Mouse (Mus musculus): ENCODE results near the gene Slbp. TPM values are rescaled to one million over a fixed set of nuclear protein-coding genes. Genes with fewer than 3 reads are reported as not detected.

Gene Slbp
- polyA plus RNA-seq, 1 experiment from 2014 or later = 223 TPM

GRCm38 (mm10) chr5:33611795-33612194 is 40.6 kb downstream of the Slbp start:
- H3K27me3 ChIP-seq (ENCODE audit: control insufficient read depth, insufficient read depth, low read length) = no peaks in the 10 kb centered on the region
- H3K27ac ChIP-seq (ENCODE audit: low read length) = no peak overlapping the region
- no peaks in the 10 kb centered on the region for H3K4me1 ChIP-seq (ENCODE audit: control insufficient read depth, insufficient read depth, low read length)
- H3K4me2 ChIP-seq (replicated peaks; ENCODE audit: low read depth, low read length) = no peak overlapping the region
- H3K9ac ChIP-seq (replicated peaks; ENCODE audit: low read depth, low read length) = no peak overlapping the region
- no peak overlapping the region for H3K4me3 ChIP-seq (ENCODE audit: low read depth, low read length)
- ATAC-seq (ENCODE audit: insufficient number of reproducible peaks, insufficient read depth, low FRiP score, low read depth) = no peak
- H3K36me3 ChIP-seq (ENCODE audit: control insufficient read depth, insufficient read depth, low read length) = peaks cover 40% of the 10 kb centered on the region
- H3K9me3 ChIP-seq (ENCODE audit: control insufficient read depth, low read depth, low read length) = no peaks in the 10 kb centered on the region
- WGBS = 93% methylated on average over 1 of the region's 1 CpGs

- peaks cover 41% of the 10 kb centered on the region for H3K36me3 ChIP-seq (ENCODE audit: control insufficient read depth, insufficient read depth, low read length)
These were observed 43.1 kb downstream of the Slbp start for GRCm38 (mm10) chr5:33609226-33609625.

GRCm38 (mm10) chr5:33607434-33607833 is 44.9 kb downstream of the Slbp start:
- ATAC-seq (ENCODE audit: insufficient number of reproducible peaks, insufficient read depth, low FRiP score, low read depth) = no peak
- no peak overlapping the region for H3K27ac ChIP-seq (ENCODE audit: low read length)
- no peak overlapping the region for H3K4me2 ChIP-seq (replicated peaks; ENCODE audit: low read depth, low read length)
- no peaks in the 10 kb centered on the region for H3K4me1 ChIP-seq (ENCODE audit: control insufficient read depth, insufficient read depth, low read length)
- no peak overlapping the region for H3K9ac ChIP-seq (replicated peaks; ENCODE audit: low read depth, low read length)
- no peak overlapping the region for H3K4me3 ChIP-seq (ENCODE audit: low read depth, low read length)
- H3K36me3 ChIP-seq (ENCODE audit: control insufficient read depth, insufficient read depth, low read length) = peaks cover 44% of the 10 kb centered on the region
- whole genome bisulfite sequencing = 94% methylated on average over 15 of the region's 15 CpGs
- no peaks in the 10 kb centered on the region for H3K9me3 ChIP-seq (ENCODE audit: control insufficient read depth, low read depth, low read length)
- no peaks in the 10 kb centered on the region for H3K27me3 ChIP-seq (ENCODE audit: control insufficient read depth, insufficient read depth, low read length)

More at GRCm38 (mm10) chr5:33609226-33609625, 43.1 kb downstream of the Slbp start:
- Histone ChIP-seq H3K4me3 (ENCODE audit: low read depth, low read length) (no peak overlapping the region), H3K9ac (replicated peaks; ENCODE audit: low read depth, low read length) (no peak overlapping the region), H3K4me2 (replicated peaks; ENCODE audit: low read depth, low read length) (no peak overlapping the region), H3K27ac (ENCODE audit: low read length) (no peak overlapping the region), H3K27me3 (ENCODE audit: control insufficient read depth, insufficient read depth, low read length) (no peaks in the 10 kb centered on the region), H3K4me1 (ENCODE audit: control insufficient read depth, insufficient read depth, low read length) (no peaks in the 10 kb centered on the region), H3K9me3 (ENCODE audit: control insufficient read depth, low read depth, low read length) (no peaks in the 10 kb centered on the region)
- no peak for ATAC-seq (ENCODE audit: insufficient number of reproducible peaks, insufficient read depth, low FRiP score, low read depth)
- WGBS = 68% methylated on average over 1 of the region's 1 CpGs

GRCm38 (mm10) chr5:33606631-33607030 is 45.7 kb downstream of the Slbp start:
- Histone ChIP-seq H3K4me1 (ENCODE audit: control insufficient read depth, insufficient read depth, low read length) (no peaks in the 10 kb centered on the region), H3K27me3 (ENCODE audit: control insufficient read depth, insufficient read depth, low read length) (no peaks in the 10 kb centered on the region), H3K4me2 (replicated peaks; ENCODE audit: low read depth, low read length) (no peak overlapping the region), H3K9me3 (ENCODE audit: control insufficient read depth, low read depth, low read length) (no peaks in the 10 kb centered on the region), H3K27ac (ENCODE audit: low read length) (no peak overlapping the region), H3K4me3 (ENCODE audit: low read depth, low read length) (no peak overlapping the region), H3K36me3 (ENCODE audit: control insufficient read depth, insufficient read depth, low read length) (peaks cover 44% of the 10 kb centered on the region), H3K9ac (replicated peaks; ENCODE audit: low read depth, low read length) (no peak overlapping the region)
- no peak for ATAC-seq (ENCODE audit: insufficient number of reproducible peaks, insufficient read depth, low FRiP score, low read depth)
- WGBS = 75% methylated on average over 7 of the region's 7 CpGs

DNA sequence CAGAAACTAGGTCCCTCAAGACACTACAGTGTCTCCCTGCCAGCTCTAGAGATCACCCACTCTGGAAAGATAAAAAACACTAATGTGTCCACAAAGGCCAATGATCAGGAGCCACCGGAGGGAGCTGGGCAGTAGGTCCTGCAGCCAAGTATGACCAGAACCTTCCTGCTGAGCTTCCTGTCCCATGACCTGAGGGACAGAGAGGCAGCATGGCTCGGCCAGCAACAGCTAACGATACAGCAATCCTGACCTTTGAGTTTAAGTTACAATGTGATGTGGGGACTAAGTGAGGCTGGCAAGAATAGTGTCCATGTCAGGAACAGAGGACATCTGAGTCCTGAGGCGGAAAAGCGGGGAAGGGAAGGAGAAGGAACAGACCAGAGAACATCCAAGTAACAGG is 47.1 kb downstream of the Slbp start:
- no peak for ATAC-seq (ENCODE audit: insufficient number of reproducible peaks, insufficient read depth, low FRiP score, low read depth)
- 85% methylated on average over 5 of the region's 5 CpGs for WGBS
- no peaks in the 10 kb centered on the region for H3K9me3 ChIP-seq (ENCODE audit: control insufficient read depth, low read depth, low read length)
- no peak overlapping the region for H3K4me3 ChIP-seq (ENCODE audit: low read depth, low read length)
- H3K4me2 ChIP-seq (replicated peaks; ENCODE audit: low read depth, low read length) = no peak overlapping the region
- no peaks in the 10 kb centered on the region for H3K27me3 ChIP-seq (ENCODE audit: control insufficient read depth, insufficient read depth, low read length)
- no peak overlapping the region for H3K9ac ChIP-seq (replicated peaks; ENCODE audit: low read depth, low read length)
- H3K4me1 ChIP-seq (ENCODE audit: control insufficient read depth, insufficient read depth, low read length) = no peaks in the 10 kb centered on the region
- H3K27ac ChIP-seq (ENCODE audit: low read length) = no peak overlapping the region
- H3K36me3 ChIP-seq (ENCODE audit: control insufficient read depth, insufficient read depth, low read length) = peaks cover 45% of the 10 kb centered on the region

GRCm38 (mm10) chr5:33593620-33594019 is 58.8 kb downstream of the Slbp start:
- Histone ChIP-seq H3K4me1 (ENCODE audit: control insufficient read depth, insufficient read depth, low read length) (no peaks in the 10 kb centered on the region), H3K27ac (ENCODE audit: low read length) (no peak overlapping the region), H3K36me3 (ENCODE audit: control insufficient read depth, insufficient read depth, low read length) (no peaks in the 10 kb centered on the region; the same call in 1 of the 2 replicates), H3K9ac (replicated peaks; ENCODE audit: low read depth, low read length) (no peak overlapping the region), H3K4me2 (replicated peaks; ENCODE audit: low read depth, low read length) (no peak overlapping the region), H3K4me3 (ENCODE audit: low read depth, low read length) (no peak overlapping the region), H3K27me3 (ENCODE audit: control insufficient read depth, insufficient read depth, low read length) (no peaks in the 10 kb centered on the region), H3K9me3 (ENCODE audit: control insufficient read depth, low read depth, low read length) (no peaks in the 10 kb centered on the region)
- ATAC-seq (ENCODE audit: insufficient number of reproducible peaks, insufficient read depth, low FRiP score, low read depth) = no peak
- WGBS = 39% methylated on average over 2 of the region's 2 CpGs

- Histone ChIP-seq H3K36me3 (ENCODE audit: control insufficient read depth, insufficient read depth, low read length) (no peaks in the 10 kb centered on the region), H3K4me1 (ENCODE audit: control insufficient read depth, insufficient read depth, low read length) (no peaks in the 10 kb centered on the region), H3K27ac (ENCODE audit: low read length) (no peak overlapping the region), H3K9me3 (ENCODE audit: control insufficient read depth, low read depth, low read length) (no peaks in the 10 kb centered on the region), H3K27me3 (ENCODE audit: control insufficient read depth, insufficient read depth, low read length) (no peaks in the 10 kb centered on the region), H3K4me3 (ENCODE audit: low read depth, low read length) (no peak overlapping the region), H3K4me2 (replicated peaks; ENCODE audit: low read depth, low read length) (no peak overlapping the region), H3K9ac (replicated peaks; ENCODE audit: low read depth, low read length) (no peak overlapping the region)
- 66% methylated on average over 5 of the region's 5 CpGs for WGBS
- ATAC-seq (ENCODE audit: insufficient number of reproducible peaks, insufficient read depth, low FRiP score, low read depth) = no peak
These were observed 63.0 kb downstream of the Slbp start for GRCm38 (mm10) chr5:33589221-33589888.

DNA sequence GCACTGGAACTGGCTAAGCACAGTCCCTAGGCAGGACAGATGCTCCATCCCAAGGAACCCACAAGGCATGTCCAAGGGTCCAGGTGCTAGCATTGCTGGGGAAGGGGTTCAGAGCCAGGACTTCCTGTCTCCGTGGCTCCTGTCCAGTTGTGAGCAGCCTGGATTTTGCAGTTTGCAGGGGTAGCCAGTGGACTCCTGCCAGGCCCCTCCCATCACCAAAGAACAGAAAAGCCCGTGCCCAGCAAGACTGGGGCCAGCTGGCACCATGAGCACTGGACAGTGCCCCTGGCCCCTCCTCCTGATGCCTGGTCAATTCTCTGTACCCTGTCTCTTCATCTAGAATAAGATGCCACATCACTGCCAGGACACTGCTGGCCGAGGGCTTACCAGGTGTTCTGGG is 64.3 kb downstream of the Slbp start:
- no peak overlapping the region for H3K27ac ChIP-seq (ENCODE audit: low read length)
- no peaks in the 10 kb centered on the region for H3K9me3 ChIP-seq (ENCODE audit: control insufficient read depth, low read depth, low read length)
- H3K4me1 ChIP-seq (ENCODE audit: control insufficient read depth, insufficient read depth, low read length) = no peaks in the 10 kb centered on the region
- 76% methylated on average over 3 of the region's 3 CpGs for WGBS
- no peak overlapping the region for H3K9ac ChIP-seq (replicated peaks; ENCODE audit: low read depth, low read length)
- no peak for ATAC-seq (ENCODE audit: insufficient number of reproducible peaks, insufficient read depth, low FRiP score, low read depth)
- H3K4me3 ChIP-seq (ENCODE audit: low read depth, low read length) = no peak overlapping the region
- H3K4me2 ChIP-seq (replicated peaks; ENCODE audit: low read depth, low read length) = no peak overlapping the region
- H3K36me3 ChIP-seq (ENCODE audit: control insufficient read depth, insufficient read depth, low read length) = no peaks in the 10 kb centered on the region
- no peaks in the 10 kb centered on the region for H3K27me3 ChIP-seq (ENCODE audit: control insufficient read depth, insufficient read depth, low read length)

- Histone ChIP-seq H3K9me3 (ENCODE audit: control insufficient read depth, low read depth, low read length) (no peaks in the 10 kb centered on the region), H3K4me1 (ENCODE audit: control insufficient read depth, insufficient read depth, low read length) (no peaks in the 10 kb centered on the region), H3K4me2 (replicated peaks; ENCODE audit: low read depth, low read length) (no peak overlapping the region), H3K27ac (ENCODE audit: low read length) (no peak overlapping the region), H3K27me3 (ENCODE audit: control insufficient read depth, insufficient read depth, low read length) (no peaks in the 10 kb centered on the region), H3K9ac (replicated peaks; ENCODE audit: low read depth, low read length) (no peak overlapping the region), H3K36me3 (ENCODE audit: control insufficient read depth, insufficient read depth, low read length) (no peaks in the 10 kb centered on the region), H3K4me3 (ENCODE audit: low read depth, low read length) (no peak overlapping the region)
- no peak for ATAC-seq (ENCODE audit: insufficient number of reproducible peaks, insufficient read depth, low FRiP score, low read depth)
- WGBS = 67% methylated on average over 18 of the region's 18 CpGs
These were observed 64.8 kb downstream of the Slbp start for GRCm38 (mm10) chr5:33587498-33588058.
